Mouse (Mus musculus) CH12.LX (cell line): ENCODE measurements around the gene St3gal3. TPM values are rescaled to one million over a fixed set of nuclear protein-coding genes. Genes with fewer than 3 reads are reported as not detected.

Experiments used
- DNase-seq: peaks from one replicate; pipeline ENCODE4 v3.0.0-alpha.2; 2013; ENCODE audit errors: extremely low read depth
- H3K27ac ChIP-seq: 2 replicates; pipeline ENCODE4 v1.5.1; 2012; ENCODE audit warnings: low read depth, mild to moderate bottlenecking, control low read depth, moderate library complexity; ENCODE audit not compliant: insufficient read depth
- H3K27me3 ChIP-seq: replicated peaks from 2 replicates; pipeline ENCODE3; 2012; ENCODE audit warnings: inconsistent platforms
- H3K36me3 ChIP-seq, 2 experiments: replicated peaks in 1 of 2; 2 replicates each; pipeline versions ENCODE3 to v1.6.1; 2012; ENCODE audit warnings: inconsistent platforms in 1 of 2, low read length in 1 of 2, mild to moderate bottlenecking in 1 of 2, mixed read lengths in 1 of 2, moderate library complexity in 1 of 2; ENCODE audit not compliant: control insufficient read depth in 1 of 2, insufficient read depth in 1 of 2
- H3K4me1 ChIP-seq, 2 experiments: 2 replicates each; pipeline ENCODE4 v1.6.1; 2012; ENCODE audit warnings: inconsistent platforms in 1 of 2, moderate library complexity in 1 of 2; ENCODE audit not compliant: insufficient read depth in 2 of 2, control insufficient read depth in 1 of 2
- H3K4me2 ChIP-seq: 2 replicates; pipeline ENCODE4 v1.6.1; 2012; ENCODE audit warnings: low read depth, mild to moderate bottlenecking, control low read depth; ENCODE audit not compliant: poor library complexity, insufficient read depth, severe bottlenecking
- H3K4me3 ChIP-seq, 3 experiments: fragments of 150-350 bp in 1 of 3; sonication (generic) in 1 of 3; replicated peaks in 1 of 3; 2 replicates each; pipeline versions ENCODE3 to v1.5.1; 2011 to 2012; ENCODE audit warnings: low read depth in 2 of 3, low read length in 2 of 3, mild to moderate bottlenecking in 2 of 3, moderate library complexity in 2 of 3, control low read depth in 1 of 3, improper control_type of control experiment in 1 of 3, inconsistent platforms in 1 of 3, mixed read lengths in 1 of 3; ENCODE audit not compliant: poor library complexity in 1 of 3
- H3K79me2 ChIP-seq: replicated peaks from 2 replicates; pipeline ENCODE4 v1.6.1; 2012; ENCODE audit warnings: mild to moderate bottlenecking, moderate library complexity; ENCODE audit not compliant: control insufficient read depth, poor library complexity, insufficient read depth, severe bottlenecking; ENCODE audit errors: extremely low read depth
- H3K9ac ChIP-seq: 2 replicates; pipeline ENCODE4 v1.6.1; 2012; ENCODE audit warnings: low read depth, mild to moderate bottlenecking, control low read depth, moderate library complexity; ENCODE audit not compliant: insufficient read depth
- H3K9me3 ChIP-seq: replicated peaks from 2 replicates; pipeline ENCODE3; 2012; ENCODE audit warnings: low read length, inconsistent platforms, mixed read lengths
- BHLHE40 ChIP-seq: IDR thresholded peaks from 2 replicates; pipeline ENCODE4 v1.6.1; 2011; ENCODE audit warnings: mild to moderate bottlenecking, low read depth, low read length, improper control_type of control experiment
- CHD1 ChIP-seq: IDR thresholded peaks from 2 replicates; pipeline ENCODE4 v1.6.1; 2012; ENCODE audit warnings: low read depth, low read length, improper control_type of control experiment, inconsistent platforms
- E2F4 ChIP-seq: IDR thresholded peaks from 2 replicates; pipeline ENCODE4 v1.6.1; 2011; ENCODE audit warnings: low read depth, low read length, improper control_type of control experiment; ENCODE audit not compliant: insufficient replicate concordance
- ELF1 ChIP-seq: IDR thresholded peaks from 2 replicates; pipeline ENCODE4 v1.6.1; 2014; ENCODE audit warnings: low read depth, mild to moderate bottlenecking, inconsistent platforms, low read length, improper control_type of control experiment
- HCFC1 ChIP-seq: IDR thresholded peaks from 2 replicates; pipeline ENCODE4 v1.6.1; 2012; ENCODE audit warnings: low read depth, mild to moderate bottlenecking, inconsistent platforms, low read length, improper control_type of control experiment
- IRF4 ChIP-seq: IDR thresholded peaks from 2 replicates; pipeline ENCODE4 v1.6.1; 2014; ENCODE audit warnings: low read depth, mild to moderate bottlenecking, inconsistent platforms, low read length, improper control_type of control experiment
- JUND ChIP-seq: conservative IDR thresholded peaks from 2 replicates; pipeline ENCODE4 v1.6.1; 2011; ENCODE audit warnings: low read depth, low read length, improper control_type of control experiment
- KAT2A ChIP-seq: IDR thresholded peaks from 2 replicates; pipeline ENCODE4 v1.6.1; 2012; ENCODE audit warnings: low read length, improper control_type of control experiment, inconsistent platforms; ENCODE audit not compliant: insufficient replicate concordance
- MAX ChIP-seq: IDR thresholded peaks from 2 replicates; pipeline ENCODE4 v1.6.1; 2011; ENCODE audit warnings: low read length, improper control_type of control experiment
- MEF2A ChIP-seq: IDR thresholded peaks from 2 replicates; pipeline ENCODE4 v1.6.1; 2014; ENCODE audit warnings: low read depth, mild to moderate bottlenecking, inconsistent platforms, low read length, improper control_type of control experiment, borderline replicate concordance
- MXI1 ChIP-seq: IDR thresholded peaks from 2 replicates; pipeline ENCODE4 v1.6.1; 2011; ENCODE audit warnings: mild to moderate bottlenecking, low read depth, low read length, improper control_type of control experiment
- MYC ChIP-seq: IDR thresholded peaks from 2 replicates; pipeline ENCODE4 v1.6.1; 2011; ENCODE audit warnings: low read depth, mild to moderate bottlenecking, improper control_type of control experiment, low read length
- NELFE ChIP-seq: IDR thresholded peaks from 2 replicates; pipeline ENCODE4 v1.6.1; 2011; ENCODE audit warnings: low read depth, low read length, improper control_type of control experiment
- NRF1 ChIP-seq: IDR thresholded peaks from 2 replicates; pipeline ENCODE4 v1.6.1; 2014; ENCODE audit warnings: low read depth, mild to moderate bottlenecking, inconsistent platforms, low read length, improper control_type of control experiment, moderate library complexity
- PAX5 ChIP-seq: IDR thresholded peaks from 2 replicates; pipeline ENCODE4 v1.6.1; 2012; ENCODE audit warnings: low read length, inconsistent platforms, mixed read lengths
- POLR2AphosphoS2 ChIP-seq: IDR thresholded peaks from 2 replicates; pipeline ENCODE4 v1.6.1; 2011; ENCODE audit warnings: low read depth, low read length, improper control_type of control experiment
- RCOR1 ChIP-seq: conservative IDR thresholded peaks from 2 replicates; pipeline ENCODE4 v1.6.1; 2012; ENCODE audit warnings: low read depth, mild to moderate bottlenecking, inconsistent platforms, low read length, improper control_type of control experiment
- SIN3A ChIP-seq: IDR thresholded peaks from 2 replicates; pipeline ENCODE4 v1.6.1; 2012; ENCODE audit warnings: low read length, improper control_type of control experiment, inconsistent platforms
- TBP ChIP-seq: conservative IDR thresholded peaks from 2 replicates; pipeline ENCODE4 v1.6.1; 2011; ENCODE audit warnings: low read depth, low read length, improper control_type of control experiment
- TCF12 ChIP-seq: IDR thresholded peaks from 2 replicates; pipeline ENCODE4 v1.6.1; 2014; ENCODE audit warnings: low read depth, mild to moderate bottlenecking, inconsistent platforms, low read length, improper control_type of control experiment
- USF2 ChIP-seq: conservative IDR thresholded peaks from 2 replicates; pipeline ENCODE4 v1.6.1; 2011; ENCODE audit warnings: low read depth, low read length, improper control_type of control experiment
- ZC3H11A ChIP-seq: IDR thresholded peaks from 2 replicates; pipeline ENCODE4 v1.6.1; 2012; ENCODE audit warnings: low read depth, mild to moderate bottlenecking, inconsistent platforms, low read length, improper control_type of control experiment
- ZKSCAN1 ChIP-seq: IDR thresholded peaks from 2 replicates; pipeline ENCODE4 v1.6.1; 2012; ENCODE audit warnings: low read depth, inconsistent platforms, low read length, improper control_type of control experiment, borderline replicate concordance
- ZMIZ1 ChIP-seq: IDR thresholded peaks from 2 replicates; pipeline ENCODE4 v1.6.1; 2012; ENCODE audit warnings: low read depth, mild to moderate bottlenecking, inconsistent platforms, low read length, improper control_type of control experiment
- ZNF384 ChIP-seq: IDR thresholded peaks from 2 replicates; pipeline ENCODE4 v1.6.1; 2012; ENCODE audit warnings: low read depth, low read length, improper control_type of control experiment, inconsistent platforms
- dilution Hi-C: fragments of 300-500 bp; cut with MboI; formaldehyde crosslinking; loops from 2 replicates; pipeline ENCODE4 v1.14.3; 2020; ENCODE audit warnings: low sequenced_read_pairs; ENCODE audit not compliant: extremely low pct_unique_long_range_greater_than_20kb, extremely low pct_ligation_motif_present
- in situ Hi-C: fragments of 300-500 bp; cut with MboI; formaldehyde crosslinking; loops from 3 replicates; pipeline ENCODE4 v1.14.3; 2019; ENCODE audit warnings: low sequenced_read_pairs, low pct_ligation_motif_present, low pct_unique_long_range_greater_than_20kb, mixed read lengths
- polyA plus RNA-seq: library from polyadenylated mRNA; unstranded; fragments of >175 nt; gene quantifications from 2 replicates; pipeline ENCODE4 v1.2.1, GENCODE M21; 2012; ENCODE audit warnings: low read depth; ENCODE audit not compliant: insufficient read length
- total RNA-seq, 2 experiments: library from RNA; depleted of rRNA; stranded (reverse); fragments of 300-350 nt in 1 of 2; fragments of >200 nt in 1 of 2; gene quantifications; 2 replicates each; pipeline ENCODE4 v1.2.3; 2012 to 2014

St3gal3 gene
- total and polyA plus RNA-seq, 3 experiments: 7.1 to 10.1 (median 8.2) TPM

DNA sequence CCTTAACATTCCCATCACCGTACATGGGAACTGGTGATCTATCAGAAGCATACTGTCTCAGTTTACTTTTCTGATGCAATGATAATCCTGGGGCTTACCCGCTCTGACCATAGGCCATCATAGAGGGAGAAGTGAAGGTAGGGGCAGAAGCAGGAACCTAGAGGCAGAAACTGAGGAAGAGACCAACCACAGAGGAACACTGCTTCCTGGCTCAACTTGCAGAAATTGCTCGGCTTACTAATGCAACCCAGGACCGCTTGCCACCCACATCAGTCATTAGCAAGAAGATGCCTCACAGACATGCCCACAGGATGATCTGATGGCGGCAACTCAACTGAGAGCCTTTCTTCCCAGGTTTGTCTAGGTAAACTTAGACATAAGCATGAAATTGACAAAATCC is 216.0 kb downstream of the St3gal3 start:
- Histone ChIP-seq H3K36me3 (peaks cover 0 to 7% of the 10 kb centered on the region in 2 experiments), H3K4me1 (peaks cover 0 to 37% of the 10 kb centered on the region in 2 experiments; a peak in 2 of 4 replicates), H3K27ac (no peak overlapping the region), H3K4me3 (no peak overlapping the region), H3K9ac (no peak overlapping the region), H3K79me2 (peaks cover 3% of the 10 kb centered on the region; the same call in 1 of the 2 replicates), H3K9me3 (no peaks in the 10 kb centered on the region), H3K4me2 (no peak overlapping the region), H3K27me3 (no peaks in the 10 kb centered on the region)
- no peak for TF ChIP-seq E2F4
- no peak for TF ChIP-seq HCFC1
- no peak for TF ChIP-seq NELFE
- TF ChIP-seq TBP: no peak
- no peak for TF ChIP-seq POLR2AphosphoS2
- no peak for TF ChIP-seq BHLHE40
- no peak for TF ChIP-seq ZMIZ1
- no peak for TF ChIP-seq ZKSCAN1
- no peak for TF ChIP-seq ZC3H11A
- no peak for TF ChIP-seq MEF2A
- no peak for TF ChIP-seq JUND
- no peak for TF ChIP-seq ZNF384
- no peak for TF ChIP-seq KAT2A
- TF ChIP-seq PAX5: no peak
- TF ChIP-seq MAX: no peak
- TF ChIP-seq RCOR1: no peak
- no peak for TF ChIP-seq SIN3A
- TF ChIP-seq ELF1: no peak
- DNase-seq: no peak
- in situ Hi-C loops: loop anchor here (10.0 kb wide), 1 partner anchor 146 kb away; no protein-coding TSS in a partner anchor
- dilution Hi-C loops: no loop called here

- no peak overlapping the region for H3K4me3 ChIP-seq
These were observed 216.5 kb downstream of the St3gal3 start for GRCm38 (mm10) chr4:117918261-117918660.

More at GRCm38 (mm10) chr4:117918261-117918660, 216.5 kb downstream of the St3gal3 start:
- no peak overlapping the region for H3K9ac ChIP-seq
- dilution Hi-C loops: no loop called here
- DNase-seq: no peak
- no peaks in the 10 kb centered on the region for H3K9me3 ChIP-seq
- H3K27ac ChIP-seq: no peak overlapping the region
- TF ChIP-seq E2F4 (no peak), TCF12 (no peak), TBP (no peak), RCOR1 (no peak), MXI1 (no peak), MYC (no peak), USF2 (no peak), PAX5 (no peak), CHD1 (no peak), MAX (no peak), IRF4 (no peak), NRF1 (no peak)
- no peak overlapping the region for H3K4me2 ChIP-seq
- peaks cover 5% of the 10 kb centered on the region; the same call in 1 of the 2 replicates for H3K79me2 ChIP-seq
- H3K4me1 ChIP-seq: peaks cover under 1 to 42% of the 10 kb centered on the region in 2 experiments; a peak in 2 of 4 replicates
- H3K36me3 ChIP-seq: peaks cover 0 to 7% of the 10 kb centered on the region in 2 experiments
- H3K27me3 ChIP-seq: no peaks in the 10 kb centered on the region
- in situ Hi-C loops: loop anchor here (10.0 kb wide), 1 partner anchor 147 kb away; no protein-coding TSS in a partner anchor
